In the genomic region with DNA sequence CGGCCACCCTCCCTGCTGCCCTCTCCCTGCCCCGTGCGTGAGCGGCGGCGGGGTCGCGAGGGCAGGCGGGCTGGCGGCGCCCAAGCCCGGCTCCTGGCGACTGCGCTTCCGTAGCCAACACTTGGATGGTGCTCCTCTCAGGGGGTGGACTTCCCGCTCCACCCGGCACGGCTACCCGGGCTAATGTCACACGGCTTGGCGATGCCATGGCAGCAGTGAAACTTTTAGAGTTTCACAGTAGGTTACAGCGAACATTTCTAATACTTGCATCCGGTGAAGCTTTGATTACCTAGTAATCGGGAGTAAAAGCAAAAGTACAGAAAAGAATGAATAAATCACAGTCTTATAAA, we compare ENCODE assay signal across 7 mouse cellular contexts. TPM values are rescaled to one million over a fixed set of nuclear protein-coding genes. Genes with fewer than 3 reads are reported as not detected.
DNase-seq lines count a peak whose midpoint lies in the region; ATAC-seq lines count a peak whose summit lies in the region.

No protein-coding gene starts in this region.

- H3K27ac ChIP-seq in neural tube, embryonic 11.5 days (ENCODE audit: low read depth, low read length), result no peak overlapping the region
- peak overlapping the region; percentile 50; the same call in 1 of the 2 replicates for H3K27ac ChIP-seq in forebrain, embryonic 11.5 days (ENCODE audit: low read depth, low read length)
- peak overlapping the region; percentile 63 for H3K27ac ChIP-seq in limb, embryonic 15.5 days
- no peak overlapping the region for H3K27ac ChIP-seq in stomach, embryonic 16.5 days (ENCODE audit: low read length)

- H3K4me3 ChIP-seq in neural tube, embryonic 11.5 days (ENCODE audit: low read depth, low read length), result peak overlapping the region; percentile 75
- peak overlapping the region; percentile 88 for H3K4me3 ChIP-seq in forebrain, embryonic 11.5 days (ENCODE audit: low read depth, low read length)
- H3K4me3 ChIP-seq in limb, embryonic 15.5 days, result peak overlapping the region; percentile 97
- H3K4me3 ChIP-seq in stomach, embryonic 16.5 days (replicated peaks; ENCODE audit: low read length), result peak overlapping the region; percentile 96

- 1% methylated on average over 21 of the region's 24 CpGs for WGBS in neural tube, embryonic 11.5 days
- WGBS in forebrain, embryonic 11.5 days, result 2% methylated on average over 15 of the region's 24 CpGs
- WGBS in limb, embryonic 15.5 days, result under 1% methylated on average over 24 of the region's 24 CpGs
- under 1% methylated on average over 24 of the region's 24 CpGs for WGBS in stomach, embryonic 16.5 days

- no peaks in the 10 kb centered on the region for H3K36me3 ChIP-seq in neural tube, embryonic 11.5 days (ENCODE audit: control insufficient read depth, insufficient read depth, low read length)
- no peaks in the 10 kb centered on the region for H3K36me3 ChIP-seq in forebrain, embryonic 11.5 days (ENCODE audit: control insufficient read depth, insufficient read depth, low read length)
- no peaks in the 10 kb centered on the region for H3K36me3 ChIP-seq in limb, embryonic 15.5 days
- no peaks in the 10 kb centered on the region for H3K36me3 ChIP-seq in stomach, embryonic 16.5 days (ENCODE audit: control insufficient read depth, insufficient read depth, low read length)

- peak; percentile 86; the same call in 1 of the 2 replicates for ATAC-seq in neural tube, embryonic 11.5 days (ENCODE audit: insufficient read depth, low FRiP score, low TSS enrichment)
- no peak; the same call in 1 of the 2 replicates for ATAC-seq in forebrain, embryonic 11.5 days (replicated peaks; ENCODE audit: low FRiP score)
- ATAC-seq in limb, embryonic 15.5 days (ENCODE audit: insufficient number of reproducible peaks, low FRiP score, low TSS enrichment, low read depth), result peak; percentile 53; the same call in 1 of the 2 replicates
- ATAC-seq in stomach, embryonic 16.5 days (ENCODE audit: insufficient read depth, low FRiP score), result no peak; the same call in 1 of the 2 replicates

- no peak for DNase-seq in neural tube, embryonic 11.5 days (ENCODE audit: low spot score)
- DNase-seq in neural tube, embryonic 10.5 days (ENCODE audit: extremely low spot score, low spot score), result no peak
- no peak for DNase-seq in forebrain, embryonic 11.5 days (ENCODE audit: low spot score)
- DNase-seq in left cerebral cortex, postnatal 4 days, result no peak
- DNase-seq in kidney, postnatal 25 days, result no peak

- intact Hi-C loops in left cerebral cortex, postnatal 4 days (cut with DNase I), result no loop called here

- no peaks in the 10 kb centered on the region for H3K9me3 ChIP-seq in neural tube, embryonic 11.5 days (ENCODE audit: control insufficient read depth, low read length)
- no peaks in the 10 kb centered on the region for H3K9me3 ChIP-seq in forebrain, embryonic 11.5 days (ENCODE audit: control insufficient read depth, low read length)
- H3K9me3 ChIP-seq in limb, embryonic 15.5 days, result no peaks in the 10 kb centered on the region
- H3K9me3 ChIP-seq in stomach, embryonic 16.5 days (replicated peaks; ENCODE audit: control insufficient read depth, low read length), result no peaks in the 10 kb centered on the region

- peak overlapping the region; percentile 67 for H3K9ac ChIP-seq in neural tube, embryonic 11.5 days (ENCODE audit: low read length)
- peak overlapping the region; percentile 88 for H3K9ac ChIP-seq in forebrain, embryonic 11.5 days (ENCODE audit: low read length)
- peak overlapping the region; percentile 89 for H3K9ac ChIP-seq in limb, embryonic 15.5 days
- peak overlapping the region; percentile 92 for H3K9ac ChIP-seq in stomach, embryonic 16.5 days (ENCODE audit: low read length)

- peak overlapping the region; percentile 72 for H3K4me2 ChIP-seq in neural tube, embryonic 11.5 days (ENCODE audit: low read depth)
- H3K4me2 ChIP-seq in forebrain, embryonic 11.5 days (ENCODE audit: low read depth, low read length, severe bottlenecking), result peak overlapping the region; percentile 74
- peak overlapping the region; percentile 69 for H3K4me2 ChIP-seq in limb, embryonic 15.5 days
- peak overlapping the region; percentile 73 for H3K4me2 ChIP-seq in stomach, embryonic 16.5 days (ENCODE audit: low read depth, low read length)

- no peaks in the 10 kb centered on the region for H3K27me3 ChIP-seq in neural tube, embryonic 11.5 days (ENCODE audit: control insufficient read depth, insufficient read depth, low read length)
- H3K27me3 ChIP-seq in forebrain, embryonic 11.5 days (ENCODE audit: control insufficient read depth, insufficient read depth, low read length), result no peaks in the 10 kb centered on the region
- no peaks in the 10 kb centered on the region for H3K27me3 ChIP-seq in limb, embryonic 15.5 days
- H3K27me3 ChIP-seq in stomach, embryonic 16.5 days (ENCODE audit: control insufficient read depth, insufficient read depth, low read length), result no peaks in the 10 kb centered on the region

- no peaks in the 10 kb centered on the region for H3K4me1 ChIP-seq in neural tube, embryonic 11.5 days (ENCODE audit: control insufficient read depth, insufficient read depth, low read length)
- H3K4me1 ChIP-seq in forebrain, embryonic 11.5 days (replicated peaks; ENCODE audit: control insufficient read depth, insufficient read depth, low read length), result 0 out of 2 replicates have a peak, but pooled peaks cover 2% of the 10 kb centered on the region
- peaks cover 11% of the 10 kb centered on the region for H3K4me1 ChIP-seq in limb, embryonic 15.5 days
- H3K4me1 ChIP-seq in stomach, embryonic 16.5 days (ENCODE audit: control insufficient read depth, insufficient read depth, low read length), result 0 out of 2 replicates have a peak, but pooled peaks cover 2% of the 10 kb centered on the region

RNA-seq across cellular contexts. Expression of gene Ift88, which starts 0.3 kb away (rescaled TPM):
- polyA plus RNA-seq in neural tube, embryonic 11.5 days (2014; fragmentation: Nextera tagmentation; extraction: Ambion mirVana), result 17.5 and 18.6 TPM in 2 replicates
- 15.5 and 17.4 TPM in 2 replicates for polyA plus RNA-seq in forebrain, embryonic 11.5 days (2014; fragmentation: Nextera tagmentation; extraction: Ambion mirVana)
- polyA plus RNA-seq in limb, embryonic 15.5 days (2015; fragmentation: Nextera tagmentation; extraction: Ambion mirVana), result 14.5 and 15.9 TPM in 2 replicates
- 8.2 and 12.2 TPM in 2 replicates for polyA plus RNA-seq in stomach, embryonic 16.5 days (2015; fragmentation: Nextera tagmentation; extraction: Ambion mirVana)
- 10 to 100 TPM; 17.0 to 19.4 TPM for total RNA-seq in left cerebral cortex, postnatal 4 days (2021)

RNA-seq across cellular contexts. Expression of gene Cryl1, which starts 25.9 kb away (rescaled TPM):
- 9.1 and 12.4 TPM in 2 replicates for polyA plus RNA-seq in neural tube, embryonic 11.5 days (2014; fragmentation: Nextera tagmentation; extraction: Ambion mirVana)
- polyA plus RNA-seq in forebrain, embryonic 11.5 days (2014; fragmentation: Nextera tagmentation; extraction: Ambion mirVana), result 7.4 and 8.2 TPM in 2 replicates
- polyA plus RNA-seq in limb, embryonic 15.5 days (2015; fragmentation: Nextera tagmentation; extraction: Ambion mirVana), result 51.1 and 53.1 TPM in 2 replicates
- polyA plus RNA-seq in stomach, embryonic 16.5 days (2015; fragmentation: Nextera tagmentation; extraction: Ambion mirVana), result 41.0 and 42.3 TPM in 2 replicates
- total RNA-seq in left cerebral cortex, postnatal 4 days (2021), result 10 to 100 TPM; 15.0 to 16.6 TPM

Comparison
In these comparisons a context has a peak if more than half of its experiments do, and no peak if none do; other contexts are left out.
1. ATAC-seq: peak in neural tube, embryonic 11.5 days (single experiment) and limb, embryonic 15.5 days (single experiment); none in forebrain, embryonic 11.5 days (single experiment) and stomach, embryonic 16.5 days (single experiment).
2. H3K27ac ChIP-seq: peak in forebrain, embryonic 11.5 days (single experiment) and limb, embryonic 15.5 days (single experiment); none in neural tube, embryonic 11.5 days (single experiment) and stomach, embryonic 16.5 days (single experiment).
3. Peak in every context shown above with its lines, with median percentiles within 50 percentile points of each other: H3K4me2 ChIP-seq, H3K4me3 ChIP-seq and H3K9ac ChIP-seq.